Mouse (Mus musculus): ENCODE data around the gene Nt5m.

GRCm38 (mm10) chr11:59900995-59901394 lies 61.7 kb downstream of the Nt5m start:
- TF ChIP-seq CTCF (IDR thresholded peaks at IDR 0.05; ENCODE audit: borderline replicate concordance, insufficient read depth, low read depth, low read length) (no peak), POLR2A (IDR thresholded peaks at IDR 0.05; ENCODE audit: borderline replicate concordance, insufficient read depth, low read length) (no peak)
